Mouse (Mus musculus) heart, embryonic 11.5 days (tissue): Measurements from ENCODE around the gene Gm11034. TPM values are rescaled to one million over a fixed set of nuclear protein-coding genes. Genes with fewer than 3 reads are reported as not detected.

Source experiments
- ATAC-seq: fragments of 200-750 bp; cut with Nextera tagmentation; replicated peaks from 2 replicates; pipeline ENCODE4 v1.8.0; 2017; ENCODE audit warnings: moderate library complexity; ENCODE audit not compliant: insufficient number of reproducible peaks, low FRiP score, low TSS enrichment
- H3K27ac ChIP-seq: fragments of 300-500 bp; sonication (generic); 2 replicates; pipeline ENCODE4 v1.5.1; 2014; ENCODE audit warnings: mild to moderate bottlenecking, low read depth, low read length
- H3K27me3 ChIP-seq: fragments of 300-500 bp; sonication (generic); 2 replicates; pipeline ENCODE4 v1.6.1; 2014; ENCODE audit warnings: mild to moderate bottlenecking, low read length, mixed read lengths; ENCODE audit not compliant: control insufficient read depth, insufficient read depth
- H3K36me3 ChIP-seq: fragments of 300-500 bp; sonication (generic); 2 replicates; pipeline ENCODE4 v1.6.1; 2014; ENCODE audit warnings: mild to moderate bottlenecking, low read length, moderate library complexity, mixed read lengths; ENCODE audit not compliant: control insufficient read depth, insufficient read depth
- H3K4me1 ChIP-seq: fragments of 300-500 bp; sonication (generic); 2 replicates; pipeline ENCODE4 v1.6.1; 2014; ENCODE audit warnings: low read length; ENCODE audit not compliant: control insufficient read depth, insufficient read depth
- H3K4me2 ChIP-seq: fragments of 300-500 bp; sonication (generic); 2 replicates; pipeline ENCODE4 v1.6.1; 2014; ENCODE audit warnings: mild to moderate bottlenecking, moderate library complexity
- H3K4me3 ChIP-seq: fragments of 300-500 bp; sonication (generic); 2 replicates; pipeline ENCODE4 v1.5.1; 2014; ENCODE audit warnings: low read depth, low read length
- H3K9ac ChIP-seq: fragments of 300-500 bp; sonication (generic); 2 replicates; pipeline ENCODE4 v1.6.1; 2014; ENCODE audit warnings: mild to moderate bottlenecking, low read depth, low read length, moderate library complexity
- H3K9me3 ChIP-seq: fragments of 300-500 bp; sonication (generic); replicated peaks from 2 replicates; pipeline ENCODE4 v1.6.1; 2016; ENCODE audit warnings: low read length; ENCODE audit not compliant: control insufficient read depth
- WGBS: fragments of 180-500 bp; shearing (Covaris S2); extraction: QIAGEN DNeasy Blood & Tissue Kit; methylation state at CpG from one replicate; pipeline ENCODE4 v1.1.7; 2014; ENCODE audit not compliant: insufficient replicate concordance; 5-methylcytosine and 5-hydroxymethylcytosine counted together
- polyA plus RNA-seq: library from polyadenylated mRNA; unstranded; fragments of >200 nt; fragmentation: Nextera tagmentation; extraction: Ambion mirVana; gene quantifications from 2 replicates; pipeline ENCODE4 v1.2.1, GENCODE M21; 2014

The Gm11034 gene
- polyA plus RNA-seq, 1 experiment from 2014 or later, result not detected

DNA sequence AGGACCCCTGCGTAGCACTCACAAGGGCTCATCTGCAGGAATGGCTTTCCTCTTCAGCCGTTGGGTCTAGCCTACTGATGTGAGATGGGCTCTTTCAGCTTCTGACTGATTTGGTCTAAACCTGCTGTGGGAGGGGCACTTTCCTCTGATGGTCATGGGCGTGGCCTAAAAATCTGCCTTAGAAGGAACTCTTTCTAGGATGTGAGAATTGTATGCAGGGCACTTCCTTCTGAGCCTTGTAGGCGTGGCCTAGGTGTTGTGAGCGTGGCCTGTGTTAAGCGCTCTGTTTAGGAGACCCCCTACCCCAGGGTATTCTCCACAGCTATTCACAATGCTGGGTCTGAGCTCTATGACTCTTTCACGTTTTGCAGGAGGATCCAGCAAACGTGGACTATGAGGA, 15.4 kb downstream of the Gm11034 start:
- ATAC-seq, result no peak
- H3K4me3 ChIP-seq, result no peak overlapping the region
- H3K27ac ChIP-seq, result no peak overlapping the region
- H3K36me3 ChIP-seq, result no peaks in the 10 kb centered on the region
- WGBS, result 48% methylated on average over 8 of the region's 8 CpGs
- H3K9ac ChIP-seq, result no peak overlapping the region
- H3K4me1 ChIP-seq, result no peaks in the 10 kb centered on the region
- H3K27me3 ChIP-seq, result no peaks in the 10 kb centered on the region
- no peak overlapping the region for H3K4me2 ChIP-seq
- peaks cover 8% of the 10 kb centered on the region for H3K9me3 ChIP-seq

- H3K9ac ChIP-seq, result no peak overlapping the region
- ATAC-seq, result no peak
- H3K4me3 ChIP-seq, result no peak overlapping the region
- no peaks in the 10 kb centered on the region for H3K9me3 ChIP-seq
- H3K36me3 ChIP-seq, result no peaks in the 10 kb centered on the region
- no peaks in the 10 kb centered on the region for H3K27me3 ChIP-seq
- H3K4me1 ChIP-seq, result no peaks in the 10 kb centered on the region
- no peak overlapping the region for H3K4me2 ChIP-seq
- no peak overlapping the region for H3K27ac ChIP-seq
Measured at GRCm38 (mm10) chr8:72192065-72192464, 21.4 kb downstream of the Gm11034 start.

DNA sequence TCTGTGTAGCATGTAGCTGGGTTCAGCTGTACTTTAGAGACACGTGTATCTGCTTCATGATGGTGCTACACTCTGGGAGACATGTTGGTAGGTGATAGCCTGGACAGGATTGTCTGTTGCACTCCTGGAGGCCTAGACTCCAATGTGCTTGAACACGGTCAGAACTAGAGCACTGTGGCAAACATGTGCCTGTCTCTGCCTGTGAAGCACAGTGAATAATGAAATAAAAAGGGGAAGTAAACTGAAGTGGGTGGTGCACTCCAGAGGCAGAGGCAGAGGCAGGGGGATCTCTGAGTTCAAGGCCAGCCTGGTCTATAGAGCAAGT, 23.3 kb downstream of the Gm11034 start:
- no peak overlapping the region for H3K27ac ChIP-seq
- H3K4me1 ChIP-seq, result no peaks in the 10 kb centered on the region
- H3K4me3 ChIP-seq, result no peak overlapping the region
- no peaks in the 10 kb centered on the region for H3K27me3 ChIP-seq
- no peak overlapping the region for H3K4me2 ChIP-seq
- ATAC-seq, result no peak
- H3K9ac ChIP-seq, result no peak overlapping the region
- H3K36me3 ChIP-seq, result no peaks in the 10 kb centered on the region
- H3K9me3 ChIP-seq, result no peaks in the 10 kb centered on the region
- 80% methylated on average over 2 of the region's 2 CpGs for WGBS

DNA sequence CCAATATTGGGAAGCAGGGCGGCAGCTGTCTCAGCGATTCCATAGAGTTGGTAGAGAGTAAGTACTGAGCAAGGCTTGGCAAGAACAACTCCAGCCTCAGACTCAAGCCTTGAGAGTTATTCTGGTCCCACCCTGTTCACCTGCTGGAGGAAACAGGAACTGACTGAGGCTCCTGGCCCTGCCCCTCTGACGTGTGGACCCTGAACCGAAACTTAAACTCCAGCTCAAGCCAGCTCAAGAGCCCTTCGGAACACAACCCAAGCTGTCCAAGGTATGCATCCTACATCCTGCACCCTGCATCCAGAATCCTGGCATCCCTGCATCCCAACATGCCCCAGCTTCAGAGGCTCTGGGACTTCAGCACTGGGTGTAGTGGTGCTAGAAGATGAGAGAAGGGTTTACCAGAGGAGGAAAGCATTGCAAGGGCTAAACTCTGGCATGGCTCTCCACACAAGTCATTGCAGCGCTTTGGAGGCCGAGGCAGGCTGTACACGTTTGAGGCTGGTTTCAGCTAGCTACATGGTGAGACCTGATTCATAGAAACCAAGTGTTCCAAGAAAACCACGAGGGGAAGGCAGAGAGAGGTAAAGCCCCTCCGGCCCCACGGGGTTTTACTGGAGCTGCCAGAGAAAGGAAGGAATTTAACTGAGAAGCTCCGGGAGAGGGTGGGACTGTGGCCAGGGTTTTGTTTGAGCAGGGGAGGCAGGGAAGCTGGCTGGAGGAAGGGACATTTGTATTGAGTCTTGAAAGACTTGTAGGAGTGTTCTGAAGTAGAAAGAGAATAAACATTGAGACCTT, 23.8 kb downstream of the Gm11034 start, which contains the start of gene Hsh2d:
Gene Hsh2d (plus strand): TSS at position 222 of the 798 bp plus-strand sequence.
- Histone ChIP-seq H3K9ac (no peak within 1 kb of the TSS), H3K27me3 (no peaks in the 10 kb centered on the region), H3K4me1 (no peaks in the 10 kb centered on the region), H3K4me2 (no peak within 1 kb of the TSS), H3K4me3 (no peak within 1 kb of the TSS), H3K36me3 (no peaks in the 10 kb centered on the region), H3K9me3 (no peaks in the 10 kb centered on the region), H3K27ac (no peak within 1 kb of the TSS)
- no peak for ATAC-seq
- WGBS, result 68% methylated on average over 12 of the region's 12 CpGs

DNA sequence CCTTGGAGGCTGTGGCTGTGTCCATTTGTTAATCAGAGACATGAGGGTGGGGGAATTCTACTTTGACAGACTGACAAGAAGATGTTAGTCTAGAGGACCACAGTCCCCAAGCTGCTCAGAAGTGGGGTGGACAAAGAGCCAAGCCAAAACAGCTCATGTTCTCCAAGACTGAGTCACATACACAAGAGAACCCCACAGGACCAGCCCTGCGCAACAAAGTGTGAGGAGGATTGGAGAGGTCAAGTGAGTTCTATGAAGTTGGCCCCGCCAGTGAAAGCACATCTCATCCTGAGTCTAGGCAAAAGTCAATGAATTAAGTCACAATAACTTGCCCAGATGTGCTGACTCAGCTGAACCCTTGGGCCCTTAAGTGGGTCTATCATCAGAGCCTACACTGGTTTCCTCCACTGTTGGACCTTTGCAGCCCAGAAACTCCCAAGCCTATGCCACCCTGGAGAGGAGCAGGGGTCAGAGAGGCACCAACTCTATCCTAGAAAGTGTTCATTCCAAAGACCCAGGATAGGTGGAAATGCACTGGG, 25.6 kb downstream of the Gm11034 start:
- no peaks in the 10 kb centered on the region for H3K27me3 ChIP-seq
- H3K4me1 ChIP-seq, result no peaks in the 10 kb centered on the region
- H3K9me3 ChIP-seq, result no peaks in the 10 kb centered on the region
- no peak for ATAC-seq
- no peak overlapping the region for H3K4me3 ChIP-seq
- H3K36me3 ChIP-seq, result no peaks in the 10 kb centered on the region
- 87% methylated on average over 2 of the region's 2 CpGs for whole genome bisulfite sequencing
- H3K27ac ChIP-seq, result no peak overlapping the region
- H3K4me2 ChIP-seq, result no peak overlapping the region
- H3K9ac ChIP-seq, result no peak overlapping the region

- 83% methylated on average over 2 of the region's 2 CpGs for WGBS
- no peaks in the 10 kb centered on the region for H3K9me3 ChIP-seq
Measured at GRCm38 (mm10) chr8:72183554-72184202, 29.8 kb downstream of the Gm11034 start.

GRCm38 (mm10) chr8:72177346-72177925, 36.0 kb downstream of the Gm11034 start:
- Histone ChIP-seq H3K4me3 (no peak overlapping the region), H3K4me1 (no peaks in the 10 kb centered on the region), H3K9me3 (no peaks in the 10 kb centered on the region), H3K4me2 (no peak overlapping the region), H3K9ac (no peak overlapping the region), H3K27ac (no peak overlapping the region), H3K27me3 (no peaks in the 10 kb centered on the region), H3K36me3 (peaks cover 32% of the 10 kb centered on the region)
- ATAC-seq, result peak; percentile 41; the same call in 1 of the 2 replicates
- 64% methylated on average over 5 of the region's 5 CpGs for WGBS

More at GRCm38 (mm10) chr8:72183554-72184202, 29.8 kb downstream of the Gm11034 start:
- Histone ChIP-seq H3K4me1 (no peaks in the 10 kb centered on the region), H3K9ac (no peak overlapping the region), H3K27ac (no peak overlapping the region), H3K36me3 (peaks cover 2% of the 10 kb centered on the region; the same call in 1 of the 2 replicates), H3K4me2 (no peak overlapping the region), H3K4me3 (no peak overlapping the region), H3K27me3 (no peaks in the 10 kb centered on the region)
- ATAC-seq, result no peak

DNA sequence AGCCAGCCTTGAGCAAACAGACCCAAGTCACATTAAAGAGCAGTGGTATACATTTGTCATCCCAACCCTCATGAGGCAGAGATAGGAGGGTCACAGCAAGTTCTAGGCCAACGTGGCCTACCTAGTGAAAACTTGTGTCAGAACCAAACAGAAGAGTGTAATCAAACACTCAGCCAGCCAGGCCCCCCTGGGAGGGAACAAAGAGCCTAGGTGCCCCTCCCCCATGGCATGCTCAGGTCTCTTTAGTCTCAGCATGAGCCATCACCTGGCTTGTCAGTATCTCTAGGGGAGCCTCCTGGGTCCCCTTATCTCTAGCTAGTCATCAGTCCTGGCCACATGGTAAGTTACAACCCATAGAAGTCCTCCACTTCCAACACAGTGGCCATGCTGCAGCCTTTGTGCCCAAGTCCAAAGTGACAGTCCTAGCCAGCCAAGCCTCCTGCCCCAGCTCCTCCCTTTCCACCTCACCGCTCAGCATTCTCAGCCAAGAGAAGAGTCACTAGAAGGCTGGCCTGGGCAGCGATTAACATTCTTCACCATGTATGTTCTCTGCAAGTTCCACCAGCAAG, 43.7 kb downstream of the Gm11034 start:
- no peak overlapping the region for H3K9ac ChIP-seq
- no peak overlapping the region for H3K4me2 ChIP-seq
- no peak overlapping the region for H3K4me3 ChIP-seq
- no peaks in the 10 kb centered on the region for H3K27me3 ChIP-seq
- no peak for ATAC-seq
- H3K9me3 ChIP-seq, result no peaks in the 10 kb centered on the region
- 69% methylated on average over 3 of the region's 3 CpGs for WGBS
- H3K36me3 ChIP-seq, result peaks cover 40% of the 10 kb centered on the region
- no peaks in the 10 kb centered on the region for H3K4me1 ChIP-seq
- no peak overlapping the region for H3K27ac ChIP-seq
